Mouse (Mus musculus): Measurements from ENCODE around the gene Taldo1.

DNA sequence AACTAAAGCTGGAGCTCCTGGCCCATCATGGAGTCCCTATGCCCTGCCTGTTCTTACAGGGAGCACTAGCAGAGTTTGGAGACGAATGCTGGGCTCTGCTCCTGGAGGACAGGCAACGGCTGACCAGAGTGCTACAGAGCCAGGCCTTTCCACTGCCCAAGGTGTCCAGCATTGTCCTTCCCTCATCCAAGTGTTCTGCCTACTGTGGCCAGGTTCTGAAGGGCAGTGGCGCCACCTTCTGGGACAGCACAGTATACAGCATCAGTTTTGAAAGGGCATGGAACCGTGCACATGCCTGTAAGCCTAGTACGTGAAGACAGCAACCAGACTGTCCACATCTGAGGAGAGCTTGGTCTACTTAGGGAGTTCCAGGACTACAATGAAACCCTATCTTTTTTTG, 11.3 kb downstream of the Taldo1 start:
- TF ChIP-seq CTCF (IDR thresholded peaks at IDR 0.05; ENCODE audit: low read depth) (peak; percentile 93), EP300 (optimal IDR thresholded peaks at IDR 0.05) (no peak)

All from stomach, postnatal 0 days (tissue).